Mouse (Mus musculus) adrenal gland, adult (tissue): ENCODE measurements around the gene Chchd10.

Experiments
- DNase-seq, 2 experiments: peaks; one replicate each; pipeline ENCODE4 v3.0.0; 2022 to 2023; ENCODE audit warnings: low spot score in 1 of 2; ENCODE audit not compliant: inconsistent age in 2 of 2

Chchd10 gene

DNA sequence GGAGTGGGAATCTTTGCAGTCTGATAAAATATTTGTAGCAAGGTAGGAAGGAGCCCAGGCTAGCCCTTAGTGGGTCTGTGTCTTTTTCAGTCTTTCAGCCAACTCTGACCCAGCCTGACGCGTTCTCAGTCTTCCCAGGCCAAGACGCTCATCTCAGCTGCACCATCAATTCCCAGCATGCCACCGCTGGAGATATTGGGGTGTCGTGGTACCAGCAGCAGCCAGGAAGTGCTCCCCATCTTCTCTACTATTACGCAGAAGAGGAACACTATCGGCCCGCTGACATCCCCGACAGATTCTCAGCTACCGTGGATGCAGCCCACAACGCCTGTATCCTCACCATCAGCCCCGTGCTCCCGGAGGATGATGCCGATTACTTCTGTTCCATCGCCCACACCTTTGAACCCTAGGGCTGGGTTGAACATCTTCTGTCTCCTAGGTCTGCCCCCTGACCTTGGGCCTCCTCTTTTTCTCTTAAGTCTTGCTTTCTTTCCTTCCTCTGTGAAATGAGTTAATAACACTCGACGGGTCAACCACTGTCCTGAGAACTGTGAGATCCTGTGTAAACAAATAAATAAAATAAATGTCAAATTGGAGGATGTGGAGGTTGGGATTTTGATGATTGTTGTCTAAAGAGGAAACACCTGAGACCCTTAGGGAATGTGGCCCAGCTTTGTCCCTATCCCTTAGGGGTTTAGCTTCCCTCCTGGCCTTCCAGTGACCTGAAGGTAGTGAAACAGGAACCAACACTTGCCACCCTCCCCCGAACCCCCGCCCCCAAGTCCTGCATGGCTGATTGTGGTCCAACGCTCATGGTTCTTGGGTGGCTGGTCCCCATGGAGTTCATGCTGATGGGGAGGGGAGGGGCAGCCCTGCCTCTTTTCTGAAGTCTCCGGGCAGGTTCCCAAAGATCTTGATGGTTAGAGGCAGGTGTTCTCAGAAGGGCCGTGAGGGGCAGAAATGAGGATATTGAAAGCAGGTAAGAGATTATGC is 16.4 kb downstream of the Chchd10 start:
- peak; percentile 21 to 56 for DNase-seq

DNA sequence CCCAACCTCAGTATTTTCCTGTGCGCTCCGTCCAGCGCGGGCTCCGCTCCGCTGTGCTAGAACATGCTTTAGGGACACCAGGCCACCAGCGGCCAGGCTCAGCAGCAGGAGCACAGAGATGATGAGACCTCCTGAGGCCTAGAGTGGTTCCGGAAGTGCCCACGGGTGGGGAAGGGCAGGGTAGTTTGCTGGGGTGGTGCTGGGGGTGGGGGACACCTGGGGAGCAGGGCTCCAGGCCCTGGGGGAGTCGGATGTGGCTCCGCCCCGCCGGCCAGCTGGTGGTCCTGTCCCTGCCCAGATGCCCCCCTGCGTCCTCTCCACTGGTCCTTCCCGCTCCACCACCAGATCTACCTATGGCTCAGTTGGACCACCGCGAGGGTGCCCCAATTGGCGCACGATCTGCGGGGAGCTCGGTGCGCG is 17.9 kb downstream of the Chchd10 start:
- peak; percentile 51 to 69 for DNase-seq

DNA sequence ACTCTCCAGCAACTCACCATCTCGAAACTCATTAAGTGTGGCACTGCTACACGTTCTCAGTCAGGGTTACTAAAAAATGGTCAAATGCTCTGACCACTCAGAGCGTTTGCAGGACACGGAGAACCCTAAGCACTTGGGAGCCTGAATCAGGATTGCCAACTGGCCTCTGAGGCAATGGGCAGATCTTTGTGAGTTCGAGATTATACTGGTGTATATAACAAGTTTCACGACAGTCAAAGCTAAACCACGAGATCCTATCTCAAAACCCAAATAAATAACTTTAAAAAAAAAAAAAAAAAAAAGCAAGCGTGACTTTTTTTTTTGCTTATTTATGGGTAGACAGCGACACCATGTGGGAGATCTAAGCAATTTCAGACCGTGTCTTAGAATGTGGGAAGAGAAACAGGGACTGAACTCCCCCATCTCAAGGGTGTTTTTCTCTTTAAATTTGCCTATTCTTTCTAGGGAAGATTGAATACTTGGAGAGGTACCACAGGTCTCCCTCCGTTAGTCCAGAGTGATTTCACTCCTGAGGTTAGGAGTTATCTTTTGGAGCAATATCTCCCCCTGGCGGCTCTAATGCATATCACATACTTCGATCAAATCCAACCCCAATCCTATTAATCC is 18.6 kb downstream of the Chchd10 start:
- DNase-seq: peak in 1 of 2 experiments; percentile 90

DNA sequence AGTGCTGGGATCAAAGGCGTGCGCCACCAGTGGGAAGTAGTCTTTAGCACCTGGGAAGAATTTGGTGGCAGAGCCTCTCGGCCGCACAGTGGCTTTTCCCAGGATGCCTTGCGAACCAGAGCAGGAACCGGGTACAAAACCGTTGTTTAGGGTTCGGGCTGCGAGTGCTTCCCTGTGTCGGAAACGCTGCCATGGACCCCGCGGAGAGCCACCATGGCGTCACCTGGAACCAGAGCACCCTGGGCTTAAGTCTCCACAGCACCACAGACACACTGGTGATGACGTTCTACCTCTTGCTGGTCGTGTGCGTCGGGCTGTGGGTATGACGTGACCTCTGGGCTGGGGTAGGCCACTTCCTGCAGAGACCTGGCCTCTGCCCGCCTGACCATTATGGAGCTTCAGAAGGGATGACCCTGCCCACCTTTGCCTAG is 21.5 kb downstream of the Chchd10 start, which contains the start of gene Gm5134:
Gene Gm5134 (plus strand): TSS at position 134 of the 431 bp plus-strand sequence.
- DNase-seq: peak in 1 of 2 experiments; percentile 27

GRCm38 (mm10) chr10:75973846-75974245 is 40.9 kb downstream of the Chchd10 start:
- no peak for DNase-seq

DNA sequence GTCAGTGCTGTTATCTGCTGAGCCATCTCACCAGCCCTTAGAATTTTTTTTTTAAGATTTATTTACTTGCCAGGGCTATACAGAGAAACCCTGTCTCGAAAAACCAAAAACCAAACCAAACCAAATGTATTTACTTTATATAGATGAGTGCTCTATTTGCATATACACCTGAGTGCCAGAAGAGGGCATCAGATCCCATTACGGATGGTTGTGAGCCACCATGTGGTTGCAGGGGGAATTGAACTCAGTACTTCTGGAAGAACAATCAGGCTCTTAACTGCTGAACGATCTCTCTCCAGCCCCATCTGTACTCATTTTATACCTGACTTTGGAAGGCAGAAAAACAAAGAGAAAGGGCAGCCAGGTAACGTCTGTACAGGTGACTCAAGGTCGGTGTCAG is 42.3 kb downstream of the Chchd10 start:
- DNase-seq: peak; percentile 16 to 58

- DNase-seq: no peak
Observed at GRCm38 (mm10) chr10:75978119-75978834, 45.3 kb downstream of the Chchd10 start.

- DNase-seq: no peak
Observed at GRCm38 (mm10) chr10:75978835-75979157, 45.9 kb downstream of the Chchd10 start.

DNA sequence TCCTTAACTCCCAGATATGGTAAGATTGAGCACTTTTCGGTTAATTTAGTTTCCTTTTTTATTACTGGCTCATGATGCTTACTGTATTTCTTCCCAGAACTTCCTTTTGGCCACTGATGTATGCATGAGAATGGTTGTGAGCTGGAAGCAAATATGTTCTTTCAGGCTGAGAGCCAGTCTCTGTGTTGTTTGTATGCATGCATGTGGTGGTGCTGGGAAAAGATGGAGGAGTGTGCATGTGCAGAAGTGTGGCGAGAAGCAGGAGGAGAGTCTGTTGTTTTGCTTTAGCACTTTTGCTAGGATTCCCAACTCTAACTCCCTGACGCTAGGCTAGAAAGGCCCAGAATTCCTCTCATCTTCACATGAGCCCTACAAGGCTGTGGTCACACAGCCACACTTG is 46.5 kb downstream of the Chchd10 start:
- DNase-seq: no peak
